Mouse (Mus musculus): ENCODE measurements around the gene Smg7.

Gene Smg7

DNA sequence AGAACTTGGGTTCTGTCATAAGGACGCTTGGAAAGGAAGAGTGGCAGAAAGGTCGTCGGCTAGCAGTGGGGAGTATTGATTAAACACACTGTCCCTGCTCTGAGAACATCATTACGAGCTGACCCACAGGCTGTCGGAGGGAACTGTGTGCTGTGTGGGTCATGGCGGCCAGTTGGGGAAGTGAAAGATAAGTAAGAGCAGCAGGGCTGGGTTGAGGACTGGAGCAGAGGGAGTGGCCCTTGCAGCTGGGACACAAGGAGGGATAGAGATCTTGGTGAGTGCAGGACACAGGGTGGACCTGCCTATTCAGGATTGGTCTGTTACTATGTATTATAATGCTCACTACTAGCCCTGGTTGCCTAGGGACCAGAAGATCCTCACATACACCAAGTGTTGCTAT, 97.5 kb downstream of the Smg7 start:
- no peak for DNase-seq

DNA sequence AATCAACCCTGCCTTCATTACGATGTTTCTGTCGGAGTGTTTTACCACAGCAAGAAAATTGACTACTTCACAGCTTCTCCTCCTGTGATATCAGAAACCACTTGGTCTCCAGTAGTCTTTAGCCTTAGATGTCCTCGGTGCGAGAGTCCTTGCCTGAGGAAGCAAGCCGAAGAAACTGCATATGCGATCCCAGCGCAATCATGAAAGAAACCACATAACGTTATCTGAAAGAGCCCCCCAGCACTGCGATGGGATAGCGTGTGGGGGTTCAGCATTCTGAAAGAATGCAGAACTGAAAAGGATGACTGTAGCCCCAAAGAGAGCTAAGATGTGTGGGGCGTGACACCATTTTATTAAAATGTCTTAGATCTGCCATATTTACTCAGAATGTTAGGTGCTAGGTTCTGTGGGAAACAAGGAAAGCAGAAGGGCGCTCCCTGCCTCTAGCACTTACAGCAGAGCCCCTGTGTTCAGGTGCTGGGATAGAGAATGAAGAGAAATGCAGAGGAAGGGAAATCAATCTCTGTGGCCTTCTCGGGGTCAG, 101.7 kb downstream of the Smg7 start:
- no peak for DNase-seq

DNA sequence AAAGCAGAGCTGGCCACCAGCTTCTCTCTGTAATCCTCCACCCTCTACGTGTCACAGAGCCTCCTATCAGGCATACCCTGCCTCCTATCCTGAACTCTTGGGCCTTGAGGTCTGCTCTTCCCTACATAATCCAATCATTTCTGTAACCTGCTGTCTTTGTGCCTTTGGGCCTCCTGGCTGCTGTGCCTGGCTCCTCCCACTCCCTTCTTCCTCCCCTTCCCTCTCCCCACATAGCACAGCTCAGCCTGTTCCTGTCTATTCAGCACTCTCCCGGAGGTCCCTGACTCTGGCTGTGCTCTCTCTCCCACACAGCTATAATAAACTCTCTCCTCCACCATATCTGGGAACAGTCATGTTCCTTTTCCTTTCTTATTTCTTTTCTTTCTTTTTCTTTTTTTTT, 102.5 kb downstream of the Smg7 start, which contains the start of gene Ncf2:
Ncf2 (plus strand) TSS at position 298 of the 400 bp plus-strand sequence.
- peak; percentile 54 to 66 for DNase-seq

DNA sequence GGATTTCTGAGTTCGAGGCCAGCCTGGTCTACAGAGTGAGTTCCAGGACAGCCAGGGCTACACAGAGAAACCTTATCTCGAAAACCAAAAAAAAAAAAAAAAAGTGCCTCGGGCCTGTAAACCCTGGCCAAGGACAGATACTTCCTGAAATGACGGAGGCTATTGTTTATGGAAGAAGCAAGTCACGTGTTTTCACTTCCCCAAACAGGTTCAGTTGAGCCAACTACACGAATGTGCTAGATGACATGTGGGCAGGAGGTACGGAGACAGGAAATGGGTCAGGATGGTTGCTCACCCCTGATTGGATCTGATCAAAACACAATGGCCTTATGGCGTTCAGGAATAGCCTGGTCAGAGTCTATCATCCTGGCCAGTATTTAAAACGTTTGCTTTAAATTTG, 104.3 kb downstream of the Smg7 start:
- DNase-seq: no peak

DNA sequence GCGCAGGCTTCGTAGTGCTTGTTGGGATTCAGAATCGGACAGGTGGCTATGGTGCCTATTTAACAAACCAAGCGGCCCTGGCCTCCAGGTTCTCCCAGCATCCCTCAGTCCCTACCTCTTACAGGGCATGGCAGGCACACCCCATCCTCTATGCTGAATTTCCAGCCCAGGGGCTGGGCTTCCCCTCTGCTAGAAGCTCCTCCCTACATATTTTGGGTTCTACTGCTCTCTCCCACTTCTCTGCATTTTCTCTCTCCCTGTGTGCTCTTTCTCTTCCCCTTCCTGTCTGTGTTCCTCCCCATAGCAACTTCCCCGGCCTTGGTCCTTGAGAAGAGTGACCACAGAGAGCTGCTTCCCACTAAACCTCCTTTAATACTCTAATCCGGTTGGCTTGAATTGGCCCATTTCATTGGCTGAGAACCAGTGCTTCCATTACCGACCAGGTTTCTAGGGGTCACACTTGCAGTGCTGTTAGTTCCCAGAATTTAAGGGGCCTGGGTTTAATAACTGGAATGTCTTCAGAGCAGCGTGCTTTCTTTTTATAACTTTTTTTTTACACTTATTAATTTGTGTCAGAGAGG, 105.7 kb downstream of the Smg7 start:
- no peak for DNase-seq

DNA sequence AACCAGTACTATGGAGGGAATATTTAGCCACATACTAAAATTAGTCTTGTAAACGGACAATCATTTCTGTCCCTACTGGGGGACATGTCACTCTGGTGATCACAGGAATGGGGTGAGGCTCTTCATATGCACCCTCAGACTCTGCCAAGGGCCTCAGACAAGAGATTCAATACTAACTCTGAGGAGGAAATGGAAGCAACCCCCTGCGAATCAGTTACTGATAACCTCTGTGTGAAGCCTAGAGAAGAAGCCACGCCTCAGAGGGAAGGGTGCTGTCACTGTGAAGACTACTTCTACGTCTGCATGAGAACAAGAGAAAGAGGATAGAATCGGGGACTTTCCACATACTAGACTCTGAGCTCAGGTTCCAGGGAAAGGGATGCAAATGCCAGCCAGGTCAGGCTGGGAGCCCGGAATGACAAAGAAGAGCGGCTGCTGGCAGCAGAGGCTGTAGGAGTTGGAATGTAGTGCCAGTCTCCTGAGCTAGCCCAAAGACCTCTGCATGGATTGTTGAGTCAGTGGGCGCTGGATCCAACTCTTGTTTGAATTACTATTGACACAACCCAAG, 106.7 kb downstream of the Smg7 start:
- DNase-seq: no peak

DNA sequence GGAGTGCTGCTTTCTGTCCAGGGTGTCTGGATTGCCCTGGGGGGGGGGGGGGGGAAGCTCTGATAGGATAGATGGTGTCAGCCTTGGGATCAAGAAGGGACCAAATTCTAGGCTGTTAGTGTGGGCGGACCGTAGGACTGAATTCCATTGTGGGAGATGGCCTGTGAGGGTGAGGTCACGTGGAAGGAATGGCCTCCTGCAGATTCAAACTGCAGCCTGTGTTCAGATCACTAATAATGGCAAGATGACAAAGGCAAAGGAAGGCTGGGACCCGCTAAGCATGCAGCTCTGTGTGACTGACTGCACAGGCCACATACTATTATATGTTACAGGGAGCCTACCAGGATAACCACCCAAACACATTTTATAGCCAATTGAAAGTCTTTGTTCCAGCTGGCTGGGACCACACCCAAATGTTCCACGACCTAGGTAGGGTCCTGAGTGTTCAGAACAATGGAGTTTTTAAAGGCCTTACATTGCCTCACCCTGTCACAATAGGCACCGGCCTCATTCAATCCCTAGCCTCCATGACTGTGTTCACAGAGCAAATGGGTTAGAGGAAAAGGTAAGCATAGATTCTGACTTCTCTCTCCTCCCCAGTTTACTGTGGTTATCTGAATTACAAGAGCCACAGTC, 108.8 kb downstream of the Smg7 start:
- no peak for DNase-seq

DNA sequence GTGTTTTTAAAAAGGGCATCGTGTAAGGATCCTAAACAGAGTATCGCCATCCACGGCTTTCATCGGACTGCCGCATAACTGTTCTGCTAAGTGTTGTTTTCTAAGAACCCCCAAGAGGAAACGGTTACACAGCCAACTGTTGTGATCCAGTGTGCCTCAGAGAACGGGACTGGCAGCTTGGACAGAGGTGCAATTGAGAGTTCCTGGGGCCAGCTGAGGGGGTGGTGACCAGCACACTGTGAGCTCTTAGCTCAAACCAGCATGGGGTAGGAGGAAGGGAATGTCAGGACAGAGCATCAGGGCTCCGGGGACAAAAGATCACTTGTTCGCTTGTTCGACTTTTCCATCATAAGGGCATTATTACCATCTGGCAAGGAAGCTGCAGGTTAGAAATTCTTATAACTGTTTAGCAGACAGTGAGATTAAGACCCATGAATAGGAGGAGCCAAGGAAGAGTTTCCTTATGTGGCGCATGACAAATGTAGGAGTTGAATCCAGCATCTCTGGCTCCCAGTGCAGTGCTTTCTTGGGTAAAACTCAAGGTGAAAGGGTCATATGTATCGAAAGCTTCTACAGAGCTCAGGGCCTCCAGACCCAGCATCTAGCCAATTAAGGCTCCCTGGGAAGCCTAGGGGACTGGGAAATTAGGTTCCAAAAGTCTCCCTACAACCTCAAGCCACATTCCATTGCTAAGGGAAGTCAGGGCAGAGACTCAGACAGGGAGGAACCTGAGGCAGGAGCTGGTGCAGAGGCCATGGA, 109.5 kb downstream of the Smg7 start:
- no peak for DNase-seq

DNA sequence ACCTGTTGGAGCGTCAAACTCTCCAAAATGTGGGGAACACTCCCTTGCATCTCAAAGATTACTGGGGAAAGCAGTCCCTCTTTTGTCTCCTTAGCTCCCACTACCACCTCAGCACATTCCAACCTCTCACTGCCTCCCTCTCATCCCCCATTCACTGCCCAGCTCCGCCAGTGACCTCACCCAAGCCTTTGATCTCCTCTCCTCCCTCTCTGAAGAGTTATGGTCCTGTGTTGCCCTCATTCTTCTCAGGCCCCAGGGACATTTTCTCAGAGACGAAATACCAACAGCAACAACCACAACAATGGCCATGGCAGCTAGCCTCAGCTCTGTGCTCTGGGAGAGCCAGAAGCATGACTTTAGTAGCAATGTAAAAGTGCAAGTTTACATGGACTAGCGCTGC, 111.2 kb downstream of the Smg7 start:
- peak; percentile 33 to 55 for DNase-seq

DNA sequence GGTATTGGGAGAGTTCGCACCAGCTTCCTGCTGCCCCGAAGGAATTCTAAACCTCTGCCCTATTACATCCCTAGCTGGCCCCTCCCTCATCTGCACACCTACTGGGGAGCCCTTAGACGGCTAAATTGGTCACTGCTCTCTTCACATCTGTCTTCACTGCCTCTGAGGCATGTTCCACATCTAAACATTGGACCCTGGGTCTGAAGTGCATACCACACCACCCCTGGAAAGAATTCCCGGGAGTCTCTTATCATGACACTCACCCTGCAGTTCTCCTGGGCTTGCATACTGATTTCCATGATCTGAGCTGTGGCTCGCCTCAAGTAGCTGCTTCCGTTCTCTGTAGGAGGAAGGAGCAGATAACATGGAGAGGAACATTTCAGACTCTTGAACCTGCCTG, 111.6 kb downstream of the Smg7 start:
- peak; percentile 22 to 56 for DNase-seq

DNA sequence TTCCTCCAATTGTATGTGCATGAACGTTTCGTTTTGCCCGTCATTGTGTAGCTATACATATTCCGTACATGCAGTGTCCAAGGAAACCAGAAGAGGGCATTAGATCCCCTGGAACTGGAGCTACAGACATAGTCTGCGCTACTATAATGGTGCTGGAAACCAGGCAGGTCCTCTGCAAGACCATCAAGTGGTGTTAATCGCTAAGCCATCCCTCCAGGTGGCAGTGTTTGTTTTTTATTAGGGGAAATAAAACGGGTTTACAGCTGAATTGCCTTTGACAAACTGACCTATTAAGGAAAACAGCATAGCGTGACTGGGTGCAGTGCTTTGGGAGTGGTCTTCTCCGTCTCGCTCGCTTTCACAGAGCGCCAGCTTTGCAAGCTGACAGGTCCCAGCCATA, 112.2 kb downstream of the Smg7 start:
- peak; percentile 62 to 79 for DNase-seq

DNA sequence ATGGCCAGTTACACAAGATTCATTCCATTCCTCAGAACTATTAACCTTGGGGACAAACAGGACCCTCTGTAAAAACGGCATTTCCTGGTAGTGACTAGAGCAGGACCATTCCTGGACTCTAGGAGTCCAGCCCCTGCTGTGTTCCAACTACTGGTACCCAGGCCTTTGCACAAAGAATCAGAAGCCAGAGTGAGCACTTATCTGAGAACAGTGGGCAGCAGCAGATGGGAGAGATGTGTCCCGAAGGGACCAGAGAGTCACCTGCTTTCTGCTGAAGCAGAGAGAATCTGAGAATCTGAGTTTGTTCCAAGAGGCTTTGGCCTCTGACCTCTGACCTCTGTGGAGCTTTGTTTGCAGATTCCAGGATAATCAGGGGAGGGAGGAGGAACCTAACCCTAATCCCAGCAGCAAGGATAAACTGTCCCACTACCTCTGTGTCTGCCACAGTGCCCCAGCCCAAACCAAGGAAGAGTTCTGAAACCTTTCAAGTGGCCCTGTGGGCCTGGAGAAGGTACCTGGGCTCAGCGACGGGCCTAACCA, 114.3 kb downstream of the Smg7 start:
- DNase-seq: no peak

Data from kidney, postnatal 4 days (tissue).